Mouse (Mus musculus): ENCODE measurements around the gene Sfxn5. TPM values are rescaled to one million over a fixed set of nuclear protein-coding genes. Genes with fewer than 3 reads are reported as not detected.

Gene Sfxn5
- polyA plus RNA-seq, 2 experiments, result 0.77 to 1.2 TPM

DNA sequence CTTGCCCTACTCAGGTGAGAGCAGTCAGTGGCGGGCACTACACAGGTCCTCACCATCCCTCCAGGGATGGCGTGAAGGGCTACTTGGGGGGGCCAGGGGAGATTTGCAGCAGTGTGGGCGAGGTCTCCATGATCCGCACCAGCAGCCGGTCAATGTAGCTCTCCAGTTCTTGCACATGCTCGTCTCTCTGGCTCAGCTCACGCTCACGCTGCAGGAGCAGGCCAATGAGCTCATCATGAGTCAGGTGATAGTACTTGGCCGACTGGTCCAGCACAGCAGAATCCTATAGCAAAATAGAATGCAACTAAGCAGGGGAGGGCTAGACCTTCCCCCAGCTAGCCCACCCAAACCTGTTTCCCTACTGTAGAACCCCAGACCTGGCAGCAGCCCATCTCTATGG is 3.7 kb upstream of the Sfxn5 start:
- H3K4me1 ChIP-seq (replicated peaks; ENCODE audit: control insufficient read depth in 2 of 2, insufficient read depth in 2 of 2, low read length in 1 of 2), result peaks cover 0 to 3% of the 10 kb centered on the region in 2 experiments; a peak in 2 of 4 replicates

DNA sequence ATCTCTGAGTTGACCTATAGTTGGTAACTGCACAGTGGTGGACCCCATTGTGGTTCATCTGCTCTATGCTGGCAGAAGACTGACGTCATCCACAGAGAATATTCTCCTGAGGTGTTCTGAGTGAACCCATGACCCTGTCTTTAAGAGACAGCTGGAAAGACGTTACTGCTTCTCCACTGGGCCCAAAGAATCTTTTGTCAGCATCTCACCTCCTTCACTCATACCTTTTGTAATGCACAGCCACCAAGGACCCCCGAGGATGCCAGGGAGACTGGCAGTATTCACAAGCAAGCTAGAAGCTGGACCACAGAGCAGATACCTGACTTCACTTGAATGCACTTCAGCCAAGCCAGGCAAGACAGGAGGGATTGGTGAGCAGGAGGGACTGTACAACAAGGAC is 2.1 kb upstream of the Sfxn5 start:
- Histone ChIP-seq H3K27ac (no peak overlapping the region), H3K27me3 (ENCODE audit: control insufficient read depth, insufficient read depth, low read length) (peaks cover 3% of the 10 kb centered on the region), H3K4me3 (ENCODE audit: insufficient read depth in 1 of 2, low read depth in 2 of 2, low read length in 2 of 2) (no peak overlapping the region), H3K4me1 (replicated peaks; ENCODE audit: control insufficient read depth in 2 of 2, insufficient read depth in 2 of 2, low read length in 1 of 2) (peaks cover 0 to 8% of the 10 kb centered on the region in 2 experiments; a peak in 2 of 4 replicates), H3K4me2 (ENCODE audit: low read depth) (no peak overlapping the region), H3K9me3 (ENCODE audit: control insufficient read depth, low read length) (no peaks in the 10 kb centered on the region), H3K9ac (replicated peaks) (no peak overlapping the region), H3K36me3 (replicated peaks; ENCODE audit: control insufficient read depth, insufficient read depth, low read depth) (no peaks in the 10 kb centered on the region)
- DNase-seq (ENCODE audit: low read depth in 3 of 3, low spot score in 3 of 3), result no peak
- 48% methylated on average over 3 of the region's 3 CpGs for WGBS (ENCODE audit: insufficient replicate concordance)
- no peak for ATAC-seq (ENCODE audit: insufficient read depth)
- TF ChIP-seq EP300 (IDR thresholded peaks at IDR 0.05; ENCODE audit: low read depth), result no peak
- TF ChIP-seq CTCF (IDR thresholded peaks at IDR 0.05; ENCODE audit: low read depth), result no peak

More for the DNA sequence above, 3.7 kb upstream of the Sfxn5 start:
- Histone ChIP-seq H3K9ac (replicated peaks) (no peak overlapping the region), H3K4me3 (ENCODE audit: insufficient read depth in 1 of 2, low read depth in 2 of 2, low read length in 2 of 2) (no peak overlapping the region), H3K27ac (no peak overlapping the region), H3K4me2 (ENCODE audit: low read depth) (no peak overlapping the region), H3K9me3 (ENCODE audit: control insufficient read depth, low read length) (no peaks in the 10 kb centered on the region), H3K27me3 (ENCODE audit: control insufficient read depth, insufficient read depth, low read length) (peaks cover 3% of the 10 kb centered on the region), H3K36me3 (replicated peaks; ENCODE audit: control insufficient read depth, insufficient read depth, low read depth) (no peaks in the 10 kb centered on the region)
- DNase-seq (ENCODE audit: low read depth in 3 of 3, low spot score in 3 of 3), result no peak
- WGBS (ENCODE audit: insufficient replicate concordance), result 67% methylated on average over 9 of the region's 9 CpGs
- no peak for ATAC-seq (ENCODE audit: insufficient read depth)
- TF ChIP-seq EP300 (IDR thresholded peaks at IDR 0.05; ENCODE audit: low read depth) (no peak), CTCF (IDR thresholded peaks at IDR 0.05; ENCODE audit: low read depth) (no peak)

DNA sequence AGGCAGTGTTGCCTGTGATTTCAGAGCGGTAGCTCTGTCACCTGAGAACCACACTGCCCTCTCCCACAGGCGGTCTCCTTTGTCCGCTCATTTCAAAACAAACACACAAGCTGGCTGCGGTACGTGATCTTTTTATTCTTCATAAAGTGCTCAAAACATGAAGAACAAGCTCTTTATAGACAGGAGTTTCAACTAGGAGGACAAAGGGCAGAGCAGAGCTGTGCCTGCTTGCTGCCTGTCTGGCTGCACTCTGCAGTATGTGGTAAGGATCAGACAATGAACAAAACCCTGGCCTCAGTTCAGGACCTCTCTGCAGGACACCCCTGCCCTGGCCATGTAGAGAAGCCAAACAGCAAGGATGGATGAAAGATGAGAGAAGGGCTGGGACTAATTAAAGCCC is 1.6 kb upstream of the Sfxn5 start:
- no peaks in the 10 kb centered on the region for H3K36me3 ChIP-seq (replicated peaks; ENCODE audit: control insufficient read depth, insufficient read depth, low read depth)
- H3K9me3 ChIP-seq (ENCODE audit: control insufficient read depth, low read length), result no peaks in the 10 kb centered on the region
- peaks cover 3% of the 10 kb centered on the region for H3K27me3 ChIP-seq (ENCODE audit: control insufficient read depth, insufficient read depth, low read length)
- H3K4me1 ChIP-seq (replicated peaks; ENCODE audit: control insufficient read depth in 2 of 2, insufficient read depth in 2 of 2, low read length in 1 of 2), result peaks cover 0 to 8% of the 10 kb centered on the region in 2 experiments; a peak in 2 of 4 replicates
- 71% methylated on average over 5 of the region's 5 CpGs for WGBS (ENCODE audit: insufficient replicate concordance)
- H3K27ac ChIP-seq, result no peak overlapping the region
- H3K9ac ChIP-seq (replicated peaks), result no peak overlapping the region
- no peak for TF ChIP-seq EP300 (IDR thresholded peaks at IDR 0.05; ENCODE audit: low read depth)
- no peak for TF ChIP-seq CTCF (IDR thresholded peaks at IDR 0.05; ENCODE audit: low read depth)
- DNase-seq (ENCODE audit: low read depth in 3 of 3, low spot score in 3 of 3) (no peak), ATAC-seq (ENCODE audit: insufficient read depth) (no peak)
- no peak overlapping the region for H3K4me3 ChIP-seq (ENCODE audit: insufficient read depth in 1 of 2, low read depth in 2 of 2, low read length in 2 of 2)
- no peak overlapping the region for H3K4me2 ChIP-seq (ENCODE audit: low read depth)

DNA sequence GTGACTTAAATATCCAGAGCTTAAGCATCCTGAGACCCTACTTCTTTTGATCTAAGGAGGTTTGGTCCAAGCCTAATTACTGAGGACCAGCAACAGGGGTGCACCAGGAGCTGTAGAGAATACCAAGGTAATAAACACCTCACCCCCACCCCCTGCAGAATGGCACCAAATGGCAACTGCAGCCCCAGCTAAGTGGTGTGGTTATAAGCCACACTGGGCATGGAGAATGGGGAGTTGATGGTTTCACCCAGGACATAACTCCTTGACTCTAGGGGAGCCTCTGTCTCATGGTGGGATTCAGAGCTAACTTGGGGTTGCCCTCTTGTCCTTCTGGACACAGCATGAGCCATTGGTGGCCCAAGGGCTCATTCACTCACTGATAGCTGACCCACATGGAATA is 1.0 kb upstream of the Sfxn5 start:
- Histone ChIP-seq H3K4me2 (ENCODE audit: low read depth) (peak overlapping the region; percentile 94; the same call in 1 of the 2 replicates), H3K4me3 (ENCODE audit: insufficient read depth in 1 of 2, low read depth in 2 of 2, low read length in 2 of 2) (no peak overlapping the region), H3K27ac (no peak overlapping the region), H3K9ac (replicated peaks) (no peak overlapping the region), H3K36me3 (replicated peaks; ENCODE audit: control insufficient read depth, insufficient read depth, low read depth) (no peaks in the 10 kb centered on the region), H3K9me3 (ENCODE audit: control insufficient read depth, low read length) (no peaks in the 10 kb centered on the region), H3K4me1 (replicated peaks; ENCODE audit: control insufficient read depth in 2 of 2, insufficient read depth in 2 of 2, low read length in 1 of 2) (peaks cover 0 to 8% of the 10 kb centered on the region in 2 experiments; a peak in 2 of 4 replicates), H3K27me3 (ENCODE audit: control insufficient read depth, insufficient read depth, low read length) (peaks cover 3% of the 10 kb centered on the region)
- DNase-seq (ENCODE audit: low read depth in 3 of 3, low spot score in 3 of 3) (no peak), ATAC-seq (ENCODE audit: insufficient read depth) (no peak)
- TF ChIP-seq EP300 (IDR thresholded peaks at IDR 0.05; ENCODE audit: low read depth) (no peak), CTCF (IDR thresholded peaks at IDR 0.05; ENCODE audit: low read depth) (no peak)

DNA sequence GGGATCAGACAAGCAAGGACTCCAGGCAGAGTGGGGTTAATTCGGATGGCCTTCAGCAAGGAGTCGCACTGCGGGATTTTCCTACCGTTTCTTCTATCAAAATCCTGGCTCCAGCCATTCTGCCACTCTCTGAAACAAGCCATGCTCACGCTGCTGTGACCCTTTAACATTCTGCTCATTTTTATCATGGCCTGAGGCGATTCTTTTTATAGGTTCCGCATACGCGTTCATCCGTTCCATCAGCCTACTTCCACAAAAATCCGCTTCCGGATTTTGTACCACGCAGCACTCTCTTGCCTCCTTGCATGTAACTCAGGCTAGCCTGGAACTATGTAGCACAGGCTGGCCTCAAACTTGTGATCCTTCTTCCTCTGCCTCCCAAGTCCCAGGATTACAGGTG is 510 bp upstream of the Sfxn5 start:
- Histone ChIP-seq H3K27ac (no peak overlapping the region), H3K4me1 (replicated peaks; ENCODE audit: control insufficient read depth in 2 of 2, insufficient read depth in 2 of 2, low read length in 1 of 2) (peaks cover 0 to 8% of the 10 kb centered on the region in 2 experiments; a peak in 2 of 4 replicates), H3K36me3 (replicated peaks; ENCODE audit: control insufficient read depth, insufficient read depth, low read depth) (no peaks in the 10 kb centered on the region), H3K27me3 (ENCODE audit: control insufficient read depth, insufficient read depth, low read length) (peaks cover 3% of the 10 kb centered on the region), H3K9ac (replicated peaks) (no peak overlapping the region), H3K4me2 (ENCODE audit: low read depth) (peak overlapping the region; percentile 94), H3K4me3 (ENCODE audit: insufficient read depth in 1 of 2, low read depth in 2 of 2, low read length in 2 of 2) (peak overlapping the region; percentile 75 to 84), H3K9me3 (ENCODE audit: control insufficient read depth, low read length) (no peaks in the 10 kb centered on the region)
- peak in 2 of 3 experiments; percentile 5 to 13 for DNase-seq (ENCODE audit: low read depth in 3 of 3, low spot score in 3 of 3)
- 1% methylated on average over 13 of the region's 13 CpGs for WGBS (ENCODE audit: insufficient replicate concordance)
- no peak for TF ChIP-seq EP300 (IDR thresholded peaks at IDR 0.05; ENCODE audit: low read depth)
- TF ChIP-seq CTCF (IDR thresholded peaks at IDR 0.05; ENCODE audit: low read depth), result no peak
- no peak for ATAC-seq (ENCODE audit: insufficient read depth)

Measured in liver, embryonic 14.5 days (tissue).